In the genomic region with DNA sequence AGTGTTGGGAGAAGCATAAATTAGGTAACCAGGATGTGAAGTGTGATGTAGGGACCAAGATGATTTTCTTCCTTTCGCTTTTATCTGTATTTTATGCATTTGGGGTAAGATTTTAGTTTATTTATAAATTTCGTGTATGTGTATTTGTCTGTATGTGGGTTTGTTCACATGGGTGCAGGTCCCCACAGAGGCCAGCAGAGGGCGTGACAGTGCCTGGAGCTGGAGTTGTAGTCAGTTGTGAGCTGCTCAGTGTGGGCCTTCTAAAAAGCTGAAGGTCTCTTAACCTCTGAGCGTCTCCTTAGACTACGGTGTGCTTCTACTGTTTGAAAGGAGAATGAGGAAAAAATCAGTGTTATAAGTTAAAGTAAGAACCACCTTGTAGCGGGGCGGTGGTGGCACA, we compare ENCODE assay signal across 14 mouse cellular contexts. TPM values are rescaled to one million over a fixed set of nuclear protein-coding genes. Genes with fewer than 3 reads are reported as not detected.
DNase-seq lines count a peak whose midpoint lies in the region; ATAC-seq and TF ChIP-seq lines count a peak whose summit lies in the region.
"Had no signal": no experiment of that assay in that cellular context is flagged by ENCODE, and none has a peak within 500 bp of the region (broad histone marks: within the 10 kb centered on the region; RNA-seq: fewer than 3 reads in every experiment).

No protein-coding gene starts in this region.

- H3K9ac ChIP-seq in liver, adult 2 months (ENCODE audit: low read depth, low read length), result no peak overlapping the region
- H3K9ac ChIP-seq in liver, embryonic 12.5 days, result no peak overlapping the region
- H3K9ac ChIP-seq: intestine, embryonic 15.5 days; lung, embryonic 15.5 days; midbrain, embryonic 12.5 days; neural tube, embryonic 12.5 days had no signal

- no peaks in the 10 kb centered on the region for H3K27me3 ChIP-seq in liver, adult 2 months (ENCODE audit: control insufficient read depth, insufficient read depth, low read length)
- no peaks in the 10 kb centered on the region for H3K27me3 ChIP-seq in liver, embryonic 12.5 days (replicated peaks)
- no peaks in the 10 kb centered on the region for H3K27me3 ChIP-seq in E14TG2a.4 (ENCODE audit: insufficient read depth, low read length)
- H3K27me3 ChIP-seq: intestine, embryonic 15.5 days; lung, embryonic 15.5 days; midbrain, embryonic 12.5 days; neural tube, embryonic 12.5 days had no signal

- H3K79me2 ChIP-seq in liver, adult 2 months (ENCODE audit: control insufficient read depth, insufficient read depth, low read length), result no peaks in the 10 kb centered on the region

- H3K9me3 ChIP-seq in liver, embryonic 12.5 days (replicated peaks), result no peaks in the 10 kb centered on the region
- H3K9me3 ChIP-seq in E14TG2a.4 (ENCODE audit: low read length), result no peaks in the 10 kb centered on the region
- H3K9me3 ChIP-seq: embryonic facial prominence, embryonic 10.5 days; intestine, embryonic 15.5 days; lung, embryonic 15.5 days; midbrain, embryonic 12.5 days; neural tube, embryonic 12.5 days had no signal

- TF ChIP-seq POLR2A in liver, adult 2 months (IDR thresholded peaks at IDR 0.05; ENCODE audit: extremely low read depth, insufficient read depth, low read length), result no peak

- no peak for ATAC-seq in liver, embryonic 12.5 days
- peak; percentile 64; the same call in 1 of the 2 replicates for ATAC-seq in megakaryocyte, adult 5-6 weeks (ENCODE audit: poor library complexity, severe bottlenecking)
- ATAC-seq: intestine, embryonic 15.5 days had no signal

- TF ChIP-seq CTCF in liver, adult 2 months (IDR thresholded peaks at IDR 0.05; ENCODE audit: low read depth, low read length), result peak; percentile 76
- peak; percentile 71 for TF ChIP-seq CTCF in E14TG2a.4 (conservative IDR thresholded peaks at IDR 0.05; ENCODE audit: low read length)

- peaks cover 10% of the 10 kb centered on the region; the same call in 1 of the 2 replicates for H3K4me1 ChIP-seq in liver, adult 2 months (ENCODE audit: control insufficient read depth, insufficient read depth, low read length)
- H3K4me1 ChIP-seq in liver, embryonic 12.5 days, result no peaks in the 10 kb centered on the region
- no peaks in the 10 kb centered on the region for H3K4me1 ChIP-seq in E14TG2a.4 (replicated peaks; ENCODE audit: low read depth, low read length)
- H3K4me1 ChIP-seq: embryonic facial prominence, embryonic 10.5 days; intestine, embryonic 15.5 days; lung, embryonic 15.5 days; midbrain, embryonic 12.5 days; neural tube, embryonic 12.5 days had no signal

- no peak overlapping the region for H3K27ac ChIP-seq in liver, adult 2 months (replicated peaks; ENCODE audit: insufficient read depth, low read depth, low read length)
- H3K27ac ChIP-seq in liver, embryonic 12.5 days, result no peak overlapping the region
- H3K27ac ChIP-seq: embryonic facial prominence, embryonic 10.5 days; intestine, embryonic 15.5 days; lung, embryonic 15.5 days; midbrain, embryonic 12.5 days; neural tube, embryonic 12.5 days had no signal

- no peak overlapping the region for H3K4me2 ChIP-seq in liver, embryonic 12.5 days
- H3K4me2 ChIP-seq: intestine, embryonic 15.5 days; lung, embryonic 15.5 days; midbrain, embryonic 12.5 days; neural tube, embryonic 12.5 days had no signal

- DNase-seq in liver, adult 2 months (ENCODE audit: extremely low read depth, low read depth, low spot score), result no peak
- peak; percentile 67 for DNase-seq in ES-CJ7 (ENCODE audit: low read depth, low spot score)
- DNase-seq in cerebellum, postnatal 36 days, result no peak
- DNase-seq in ovary, adult 18-20 months (ENCODE audit: low spot score), result no peak
- DNase-seq: cerebellum, postnatal 10 days; heart, postnatal 14 days had no signal

- no peaks in the 10 kb centered on the region for H3K36me3 ChIP-seq in liver, adult 2 months (ENCODE audit: control insufficient read depth, insufficient read depth, low read length)
- no peaks in the 10 kb centered on the region for H3K36me3 ChIP-seq in liver, embryonic 12.5 days
- no peaks in the 10 kb centered on the region for H3K36me3 ChIP-seq in E14TG2a.4 (ENCODE audit: insufficient read depth, low read length)
- H3K36me3 ChIP-seq: embryonic facial prominence, embryonic 10.5 days; intestine, embryonic 15.5 days; lung, embryonic 15.5 days; midbrain, embryonic 12.5 days; neural tube, embryonic 12.5 days had no signal

- no peak overlapping the region for H3K4me3 ChIP-seq in liver, adult 2 months (ENCODE audit: insufficient read depth, low read depth, low read length)
- H3K4me3 ChIP-seq in liver, embryonic 12.5 days, result no peak overlapping the region
- H3K4me3 ChIP-seq in E14TG2a.4 (replicated peaks; ENCODE audit: low read length), result no peak overlapping the region
- H3K4me3 ChIP-seq: embryonic facial prominence, embryonic 10.5 days; intestine, embryonic 15.5 days; lung, embryonic 15.5 days; midbrain, embryonic 12.5 days; neural tube, embryonic 12.5 days had no signal

- WGBS in liver, adult 2 months, result 94% methylated on average over 7 of the region's 7 CpGs
- WGBS in liver, embryonic 12.5 days (ENCODE audit: insufficient replicate concordance), result 75% methylated on average over 7 of the region's 7 CpGs

RNA-seq across cellular contexts. Expression of a gene that starts 43.9 kb away (rescaled TPM):
- total RNA-seq in liver, adult 2 months (2014; rRNA removed), result 11.1 and 11.2 TPM in 2 replicates
- 4.4 and 6.4 TPM in 2 replicates for polyA plus RNA-seq in liver, adult 2 months (2012; rRNA removed)
- polyA plus RNA-seq in liver, embryonic 12.5 days (2016; fragmentation: Nextera tagmentation; extraction: Ambion mirVana), result 5.1 and 5.7 TPM in 2 replicates
- 18.1 and 23.2 TPM in 2 replicates for total RNA-seq in megakaryocyte, adult 5-6 weeks (2015)
- total RNA-seq in megakaryocyte, adult 5-6 weeks (2017), result 22.6 and 23.7 TPM in 2 replicates
